Mouse (Mus musculus) left cerebral cortex, adult 2 months (tissue): ENCODE measurements around the gene Pqbp1. TPM values are rescaled to one million over a fixed set of nuclear protein-coding genes. Genes with fewer than 3 reads are reported as not detected.

Experiments
- DNase-seq, 2 experiments: peaks; one replicate each; pipeline ENCODE4 v3.0.0; 2021 to 2022; ENCODE audit warnings: low spot score in 2 of 2, mixed read lengths in 1 of 2; ENCODE audit errors: extremely low spot score in 1 of 2
- H3K27ac ChIP-seq: fragments of 200-600 bp; 2 replicates; pipeline ENCODE4 v1.8.1; 2022
- H3K4me3 ChIP-seq: fragments of 200-600 bp; 2 replicates; pipeline ENCODE4 v1.8.1; 2022
- CTCF ChIP-seq: fragments of 200-600 bp; IDR thresholded peaks from 2 replicates; pipeline ENCODE4 v1.8.1; 2022; ENCODE audit warnings: antibody characterized with exemption, mild to moderate bottlenecking, moderate library complexity
- intact Hi-C: fragments of 180-260 bp; cut with DNase I; formaldehyde crosslinking; loops from one replicate; pipeline ENCODE4 v1.15.1; 2025
- long read RNA-seq, 2 experiments: library from polyadenylated mRNA; stranded (forward); transcript quantifications; one replicate each; pipeline ENCODE4 v2.0.0; 2021; ENCODE audit warnings: borderline mapping rate in 2 of 2
- total RNA-seq, 2 experiments: library from RNA; stranded (reverse); gene quantifications; 2 replicates each; pipeline ENCODE4 v1.2.3; 2021

The Pqbp1 gene
- total RNA-seq = 10 to 100 TPM; 80.5 to 83.6 TPM
- long read RNA-seq, experiment 1, transcript Pqbp1-201 (7 exons, 1,104 nt) = minor isoform, 12 of 32 reads
- long read RNA-seq, experiment 1, transcript Pqbp1-203 (7 exons, 1,148 nt) = major isoform, 17 of 32 reads
- long read RNA-seq, experiment 1, partial matches to known transcripts = 1 of 32 reads
- long read RNA-seq, experiment 1, other reads (novel, unspliced or antisense) = 2 of 32 reads
- long read RNA-seq, experiment 2, transcript Pqbp1-201 (7 exons, 1,104 nt) = minor isoform, 7 of 27 reads
- long read RNA-seq, experiment 2, transcript Pqbp1-203 (7 exons, 1,148 nt) = major isoform, 15 of 27 reads
- long read RNA-seq, experiment 2, partial matches to known transcripts = 1 of 27 reads
- long read RNA-seq, experiment 2, other reads (novel, unspliced or antisense) = 1 of 27 reads

- peak within 1 kb of the TSS; percentile 66 for H3K4me3 ChIP-seq
- H3K27ac ChIP-seq = peak within 1 kb of the TSS; percentile 91
- peak; percentile 81 to 86 for DNase-seq
- intact Hi-C loops = no loop called here
- TF ChIP-seq CTCF = no peak
These were observed at the start of gene Pqbp1, which contains the start of gene Timm17b for GRCm38 (mm10) chrX:7898880-7899874. Gene Pqbp1 (minus strand): TSS chrX:7899269. Gene Timm17b (plus strand): TSS chrX:7899357.

GRCm38 (mm10) chrX:7947900-7948492 lies 48.9 kb upstream of the Pqbp1 start:
- peak; percentile 87 to 91 for DNase-seq
- Histone ChIP-seq H3K27ac (peak overlapping the region; percentile 82), H3K4me3 (peak overlapping the region; percentile 54)
- no peak for TF ChIP-seq CTCF
- intact Hi-C loops = no loop called here

DNA sequence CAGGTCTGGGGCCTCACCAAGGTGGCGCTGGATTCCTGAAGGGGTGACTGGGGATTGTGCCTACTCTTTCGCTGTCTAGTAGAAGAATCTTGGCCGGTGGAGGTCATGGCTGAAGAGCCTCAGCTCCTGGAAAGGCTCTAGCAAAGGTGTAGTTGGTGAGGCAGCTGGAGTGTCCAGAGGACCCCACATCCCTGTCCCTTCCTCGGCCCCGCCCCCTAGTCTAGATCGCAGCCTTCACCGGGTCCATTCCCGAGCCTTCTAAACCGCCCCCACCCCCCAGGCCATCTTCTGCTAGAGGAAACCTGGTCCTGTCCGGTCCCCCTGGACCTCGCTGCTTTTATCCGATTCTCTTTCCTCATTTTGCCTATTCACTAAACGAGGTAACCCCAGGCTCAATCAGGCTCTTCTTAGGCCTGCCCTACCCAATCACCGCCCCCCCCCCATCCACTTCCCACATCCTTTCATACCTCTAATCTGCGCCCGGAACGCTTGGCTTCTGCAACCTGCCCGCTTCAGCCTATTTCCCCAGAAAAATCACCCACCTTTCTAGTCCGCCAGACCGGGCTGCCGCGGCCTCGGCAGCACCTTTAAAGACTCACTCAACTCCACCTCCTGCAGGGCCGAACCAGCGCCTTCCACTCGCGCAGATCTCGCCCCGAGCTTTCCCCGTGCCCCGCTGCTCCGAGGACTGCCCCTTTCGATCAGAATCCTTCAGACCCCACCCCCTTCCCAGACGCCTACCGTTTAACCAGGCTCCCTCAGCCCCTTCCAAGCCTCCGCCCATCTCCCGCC lies 48.2 kb upstream of the Pqbp1 start, which contains the start of gene Hdac6:
Gene Hdac6 (minus strand): TSS at position 782 of the 792 bp plus-strand sequence.
- peak in 1 of 2 experiments; percentile 11 for DNase-seq
- Histone ChIP-seq H3K4me3 (peak within 1 kb of the TSS; percentile 54), H3K27ac (peak within 1 kb of the TSS; percentile 82)
- TF ChIP-seq CTCF = no peak
- intact Hi-C loops = no loop called here

GRCm38 (mm10) chrX:7945618-7946017 lies 46.5 kb upstream of the Pqbp1 start:
- H3K4me3 ChIP-seq = no peak overlapping the region
- H3K27ac ChIP-seq = no peak overlapping the region
- no peak for TF ChIP-seq CTCF
- intact Hi-C loops = no loop called here
- no peak for DNase-seq

DNA sequence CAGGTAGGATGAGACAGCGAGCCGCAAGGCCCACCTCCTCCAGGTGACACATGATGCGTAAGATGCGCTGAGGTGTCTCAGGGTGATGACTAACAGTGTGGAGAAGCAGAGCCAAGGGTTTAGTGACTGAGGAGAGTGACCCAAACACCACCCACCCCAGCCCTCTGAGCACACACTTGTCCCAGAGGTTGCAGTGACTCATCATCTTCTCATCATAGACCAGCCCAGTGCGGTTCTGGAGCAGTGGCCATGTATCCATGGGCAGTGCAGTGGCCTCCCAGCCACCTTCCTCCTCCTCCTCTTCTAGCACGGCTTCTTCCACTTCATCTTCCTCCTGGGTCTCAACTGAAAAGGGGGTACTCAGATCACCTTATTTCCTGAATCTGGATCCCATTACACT lies 38.6 kb upstream of the Pqbp1 start:
- intact Hi-C loops = no loop called here
- DNase-seq = no peak
- Histone ChIP-seq H3K4me3 (no peak overlapping the region), H3K27ac (no peak overlapping the region)
- TF ChIP-seq CTCF = no peak

- Histone ChIP-seq H3K27ac (no peak overlapping the region), H3K4me3 (no peak overlapping the region)
- TF ChIP-seq CTCF = no peak; the same call in none of the 2 replicates
- no peak for DNase-seq
- intact Hi-C loops = no loop called here
These were observed 37.8 kb upstream of the Pqbp1 start for GRCm38 (mm10) chrX:7936874-7937273.

DNA sequence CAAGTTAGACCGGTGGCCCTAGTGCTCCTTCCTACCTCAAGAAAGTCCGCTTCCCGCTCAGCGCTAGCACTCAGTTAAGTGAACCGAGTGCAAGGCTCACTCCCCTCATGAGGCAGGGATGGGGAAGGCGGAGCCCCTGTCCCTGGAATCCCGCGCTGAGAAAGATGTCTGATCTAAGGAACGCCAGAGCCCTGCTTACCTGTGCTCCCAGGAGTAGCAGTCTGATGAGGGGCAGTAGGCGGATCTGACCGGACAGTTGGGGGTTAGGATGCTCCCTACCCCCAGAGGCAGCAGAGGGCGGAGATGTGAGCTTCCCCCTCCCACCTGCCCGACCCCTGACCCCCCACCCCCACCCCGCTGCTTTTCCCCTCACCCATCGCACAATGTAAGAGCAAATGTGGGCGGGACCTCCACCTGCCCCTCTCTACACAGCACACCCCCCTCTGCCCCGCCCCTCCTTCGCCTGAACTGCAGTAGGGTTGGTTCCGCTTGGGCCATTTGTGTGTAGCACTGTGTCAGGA lies 29.3 kb upstream of the Pqbp1 start, which contains the start of gene Eras:
Gene Eras (minus strand): TSS at position 338 of the 521 bp plus-strand sequence.
- no peak for DNase-seq
- Histone ChIP-seq H3K4me3 (no peak within 1 kb of the TSS), H3K27ac (no peak within 1 kb of the TSS)
- intact Hi-C loops = no loop called here
- no peak for TF ChIP-seq CTCF

- Histone ChIP-seq H3K4me3 (no peak overlapping the region), H3K27ac (no peak overlapping the region)
- intact Hi-C loops = no loop called here
- no peak for DNase-seq
- no peak for TF ChIP-seq CTCF
These were observed 28.0 kb upstream of the Pqbp1 start for GRCm38 (mm10) chrX:7927116-7927515.

DNA sequence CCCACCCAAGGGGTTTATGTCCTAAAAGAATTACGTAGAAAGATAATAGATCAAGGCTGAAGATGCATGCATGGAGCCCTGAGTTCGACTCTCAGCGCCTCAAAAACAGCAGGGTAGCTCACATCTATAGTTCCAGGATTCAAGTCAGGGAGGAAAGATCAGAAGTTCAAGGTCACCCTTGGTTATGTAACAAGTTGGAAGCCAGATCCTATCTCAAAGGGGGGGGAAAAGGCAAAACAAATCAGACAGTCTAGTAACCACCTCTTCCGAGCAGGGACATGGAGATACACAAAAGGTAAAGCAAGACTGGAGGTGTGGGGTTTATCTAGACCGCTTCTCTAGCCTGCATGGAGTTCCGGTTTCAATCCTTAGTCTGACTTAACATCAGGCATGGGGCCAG lies 27.2 kb upstream of the Pqbp1 start:
- no peak for DNase-seq
- intact Hi-C loops = no loop called here
- H3K27ac ChIP-seq = no peak overlapping the region
- no peak for TF ChIP-seq CTCF
- H3K4me3 ChIP-seq = no peak overlapping the region

DNA sequence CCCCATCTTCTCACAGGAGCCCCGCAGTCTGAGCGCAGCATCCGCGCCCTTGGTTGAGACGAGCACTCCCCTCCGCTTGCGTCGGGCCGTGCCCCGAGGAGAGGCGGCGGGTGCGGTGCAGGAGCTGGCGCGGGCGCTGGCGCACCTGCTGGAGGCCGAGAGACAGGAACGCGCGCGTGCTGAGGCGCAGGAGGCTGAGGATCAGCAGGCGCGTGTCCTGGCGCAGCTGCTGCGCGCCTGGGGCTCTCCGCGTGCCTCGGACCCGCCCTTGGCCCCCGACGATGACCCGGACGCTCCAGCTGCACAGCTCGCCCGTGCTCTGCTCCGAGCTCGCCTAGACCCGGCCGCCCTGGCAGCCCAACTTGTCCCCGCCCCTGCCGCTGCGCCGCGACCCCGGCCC lies 23.0 kb upstream of the Pqbp1 start:
- intact Hi-C loops = no loop called here
- H3K4me3 ChIP-seq = peak overlapping the region; percentile 53
- no peak for TF ChIP-seq CTCF
- no peak overlapping the region for H3K27ac ChIP-seq
- DNase-seq = peak in 1 of 2 experiments; percentile 35
